Mouse (Mus musculus): ENCODE results near the gene Grin3b. TPM values are rescaled to one million over a fixed set of nuclear protein-coding genes. Genes with fewer than 3 reads are reported as not detected.

Grin3b gene
- total RNA-seq, 2 experiments from 2014 or later: 0.14 to 0.16 TPM

DNA sequence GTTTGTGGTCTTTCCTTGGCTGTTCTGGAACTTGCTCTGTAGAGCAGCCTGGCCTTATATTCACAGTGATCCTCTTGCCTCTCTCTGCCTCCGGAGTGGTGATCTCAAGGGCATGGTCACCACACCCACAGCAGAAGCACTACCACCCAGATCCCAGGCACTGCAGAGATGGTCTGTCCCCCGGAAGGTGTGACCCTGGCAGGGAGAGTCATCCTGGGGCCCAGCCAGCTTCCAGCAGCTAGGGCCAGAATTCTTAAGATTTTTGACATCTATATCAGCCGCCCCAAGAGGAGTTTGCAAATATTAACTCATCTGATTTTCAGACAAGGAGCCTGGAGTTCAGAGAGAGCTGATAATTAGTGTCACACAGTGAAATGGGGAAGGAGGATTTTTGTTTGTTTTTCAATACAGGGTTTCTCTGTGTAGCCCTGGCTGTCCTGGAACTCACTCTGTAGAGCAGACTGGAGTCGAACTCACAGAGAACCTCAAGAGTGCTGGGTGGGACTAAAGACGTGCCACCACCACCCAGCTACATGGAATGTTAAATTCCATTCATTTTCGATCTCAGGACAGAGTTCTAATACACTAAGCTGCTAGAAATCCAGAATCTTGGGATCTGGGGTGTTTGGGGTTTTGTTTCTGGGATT lies 15.8 kb downstream of the Grin3b start:
- DNase-seq (ENCODE audit: low spot score in 2 of 2): no peak

DNA sequence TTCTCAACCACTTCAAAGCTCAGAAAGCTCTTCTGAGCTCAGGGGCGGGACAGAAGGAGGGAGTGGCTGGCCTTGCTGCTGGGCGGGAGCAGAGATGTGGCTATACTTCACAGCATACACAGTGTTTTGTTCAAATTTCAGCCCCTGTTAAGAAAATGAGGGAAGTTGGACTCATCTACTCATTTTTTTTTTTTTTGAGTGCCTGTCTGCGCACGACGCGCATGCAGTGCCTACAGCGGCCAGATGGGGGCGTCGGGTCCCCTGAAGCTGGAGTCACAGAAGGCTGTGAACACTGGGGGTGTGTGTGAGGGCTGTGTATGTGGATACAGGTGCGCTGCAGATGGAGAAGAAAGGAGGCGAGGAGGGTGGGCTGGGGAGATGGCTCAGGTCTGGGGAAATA lies 16.4 kb downstream of the Grin3b start:
- DNase-seq (ENCODE audit: low spot score in 2 of 2): peak; percentile 80 to 89

DNA sequence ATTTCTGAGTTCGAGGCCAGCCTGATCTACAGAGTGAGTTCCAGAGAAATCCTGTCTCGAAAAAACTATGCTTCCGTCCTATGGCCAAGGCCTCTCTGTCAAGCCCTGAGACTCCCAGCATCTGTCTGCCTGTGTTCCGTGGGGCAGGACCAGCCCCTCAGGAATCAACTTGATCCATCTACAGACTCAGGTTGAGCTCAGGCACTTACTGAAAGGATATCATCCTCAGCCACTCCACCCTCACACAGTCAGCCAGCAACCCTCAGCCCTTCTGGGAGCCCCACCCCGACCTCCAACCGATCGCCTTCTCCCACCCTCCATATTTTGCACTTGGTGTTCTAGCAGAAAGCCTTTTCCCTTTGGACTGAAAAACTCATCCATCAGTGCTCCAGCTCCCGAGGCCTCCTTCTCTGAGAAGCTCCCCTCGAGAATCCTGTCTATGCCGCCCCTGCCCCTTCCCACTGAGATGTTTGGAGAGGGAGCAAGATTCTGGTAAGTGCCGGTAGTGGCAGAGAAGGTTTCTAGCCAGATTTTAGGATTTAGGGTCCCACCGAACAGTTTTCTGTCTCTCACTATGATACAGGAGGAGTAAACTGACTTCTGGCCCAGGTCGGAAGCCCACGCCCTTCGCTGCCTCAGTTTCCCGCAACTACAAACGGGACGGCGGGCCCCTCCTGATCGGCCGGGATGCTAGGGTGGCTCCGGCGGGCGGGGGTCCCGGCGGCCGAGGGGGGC lies 17.4 kb downstream of the Grin3b start:
- DNase-seq (ENCODE audit: low spot score in 2 of 2): no peak

DNA sequence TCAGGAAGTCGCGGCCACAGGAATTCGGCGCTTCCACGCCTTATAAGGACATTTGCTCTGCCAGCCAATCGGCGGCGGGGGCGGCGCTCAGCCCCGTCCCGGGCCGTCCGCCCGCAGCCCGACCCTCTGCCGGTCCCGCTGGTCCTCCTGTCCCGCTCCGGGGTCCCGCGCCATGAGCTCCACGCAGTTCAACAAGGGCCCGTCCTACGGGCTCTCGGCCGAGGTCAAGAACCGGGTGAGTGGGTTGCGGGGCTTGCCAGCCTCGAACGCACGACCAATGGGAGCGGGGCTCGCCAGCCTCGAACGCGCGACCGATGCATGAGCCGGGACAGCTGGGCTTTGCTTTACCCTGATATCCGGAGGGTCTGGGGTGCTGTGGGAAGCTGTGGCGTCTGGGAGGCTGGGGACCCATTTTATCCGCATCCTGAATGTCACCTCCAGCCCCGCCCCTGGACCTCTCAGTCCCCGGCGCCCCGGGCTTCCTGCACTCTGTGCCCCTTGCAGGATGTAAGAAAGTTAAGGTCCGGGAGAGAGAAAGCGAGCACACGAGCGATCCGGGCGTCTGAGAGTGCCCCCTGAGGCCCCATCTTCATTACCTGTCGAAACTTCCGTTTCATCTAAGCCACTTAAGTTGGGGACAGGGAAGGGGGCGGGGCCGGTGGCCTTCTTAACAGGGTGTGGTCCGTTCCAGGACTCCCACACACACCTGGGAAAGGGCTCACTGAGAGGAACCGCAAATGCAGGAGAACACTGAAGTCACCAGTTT lies 18.2 kb downstream of the Grin3b start, which contains the start of gene Cnn2:
Cnn2 (plus strand) TSS at position 79 of the 766 bp plus-strand sequence.
- DNase-seq (ENCODE audit: low spot score in 2 of 2): no peak

DNA sequence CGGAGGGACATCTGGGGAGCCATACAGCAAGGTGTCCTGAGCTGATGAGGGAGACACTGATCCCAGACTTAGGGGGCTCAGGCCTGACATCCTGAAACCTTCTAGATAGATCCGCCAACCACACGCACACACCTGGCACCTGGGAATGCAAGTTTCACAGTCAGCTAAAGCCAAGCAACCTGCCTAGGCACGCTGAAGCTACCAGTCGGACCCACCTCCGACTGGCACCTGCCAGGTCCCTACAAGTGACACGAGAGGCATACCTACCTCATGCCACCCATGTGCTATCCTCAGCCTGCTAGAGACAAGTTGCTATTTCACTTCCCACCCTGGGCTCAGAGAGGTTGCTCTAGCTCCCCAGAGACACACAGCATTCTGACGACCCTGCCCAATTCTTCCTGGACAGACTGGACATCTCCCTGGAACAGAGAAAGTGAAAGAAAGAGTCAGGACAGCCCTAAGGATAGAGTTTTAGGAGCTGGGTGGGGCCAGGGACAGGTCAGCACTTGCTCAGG lies 18.8 kb downstream of the Grin3b start:
- no peak for DNase-seq (ENCODE audit: low spot score in 2 of 2)

DNA sequence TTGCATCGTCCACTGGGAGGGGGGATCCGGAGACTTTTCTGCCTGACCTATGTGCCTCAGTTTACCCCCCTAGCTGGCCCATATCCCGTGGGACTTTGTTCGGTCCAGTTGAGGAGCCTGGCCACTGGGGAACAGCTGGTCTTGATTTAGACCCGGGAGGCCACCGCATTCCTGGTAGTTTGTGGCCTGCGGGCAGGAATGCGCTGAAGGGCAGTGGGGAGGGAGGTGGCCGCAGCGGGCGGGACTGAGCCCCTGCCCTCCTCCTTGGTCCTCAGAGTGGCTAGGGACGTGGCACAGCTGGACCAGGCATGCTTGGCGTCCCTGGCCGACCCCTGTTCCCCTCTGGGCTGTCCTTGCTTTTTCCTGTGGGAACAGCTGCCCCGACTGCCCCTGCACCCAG lies 19.4 kb downstream of the Grin3b start:
- DNase-seq (ENCODE audit: low spot score in 2 of 2): no peak

DNA sequence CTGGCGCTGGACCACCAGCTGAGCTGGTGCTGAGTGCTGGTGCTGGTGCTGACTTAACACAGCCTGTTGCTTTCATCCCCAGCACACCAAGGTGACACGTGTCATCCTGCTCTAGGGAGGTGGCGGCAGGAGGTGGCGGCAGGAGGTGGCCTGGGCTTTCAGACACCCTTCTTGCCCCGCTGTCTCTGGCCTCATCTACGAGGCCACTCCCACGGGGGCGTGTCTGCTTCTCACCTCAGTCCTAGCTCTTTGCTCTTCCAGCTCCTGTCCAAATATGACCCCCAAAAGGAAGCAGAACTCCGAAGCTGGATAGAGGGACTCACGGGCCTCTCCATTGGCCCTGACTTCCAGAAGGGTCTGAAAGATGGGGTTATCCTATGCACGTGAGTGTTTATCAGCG lies 20.6 kb downstream of the Grin3b start:
- DNase-seq (ENCODE audit: low spot score in 2 of 2): no peak

DNA sequence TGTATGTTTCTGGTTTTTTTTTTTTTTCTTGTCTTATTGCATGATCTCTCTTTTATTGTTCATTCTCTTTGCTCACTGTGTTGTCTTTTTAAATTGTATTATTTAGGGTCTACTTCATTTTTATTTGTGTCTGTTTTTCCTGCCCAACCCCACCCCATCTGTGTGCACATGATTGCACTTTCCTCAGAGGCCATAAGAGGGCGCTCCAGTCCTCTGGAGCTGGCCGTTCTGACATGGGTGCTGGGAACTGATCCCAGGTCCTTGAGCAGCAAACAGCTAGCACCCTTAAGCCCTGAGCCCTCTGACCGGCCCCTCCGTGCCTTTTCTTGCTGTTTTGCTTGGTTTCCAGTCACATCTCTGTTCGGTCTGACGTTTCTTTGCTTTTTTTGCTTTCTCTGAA lies 21.0 kb downstream of the Grin3b start:
- no peak for DNase-seq (ENCODE audit: low spot score in 2 of 2)

DNA sequence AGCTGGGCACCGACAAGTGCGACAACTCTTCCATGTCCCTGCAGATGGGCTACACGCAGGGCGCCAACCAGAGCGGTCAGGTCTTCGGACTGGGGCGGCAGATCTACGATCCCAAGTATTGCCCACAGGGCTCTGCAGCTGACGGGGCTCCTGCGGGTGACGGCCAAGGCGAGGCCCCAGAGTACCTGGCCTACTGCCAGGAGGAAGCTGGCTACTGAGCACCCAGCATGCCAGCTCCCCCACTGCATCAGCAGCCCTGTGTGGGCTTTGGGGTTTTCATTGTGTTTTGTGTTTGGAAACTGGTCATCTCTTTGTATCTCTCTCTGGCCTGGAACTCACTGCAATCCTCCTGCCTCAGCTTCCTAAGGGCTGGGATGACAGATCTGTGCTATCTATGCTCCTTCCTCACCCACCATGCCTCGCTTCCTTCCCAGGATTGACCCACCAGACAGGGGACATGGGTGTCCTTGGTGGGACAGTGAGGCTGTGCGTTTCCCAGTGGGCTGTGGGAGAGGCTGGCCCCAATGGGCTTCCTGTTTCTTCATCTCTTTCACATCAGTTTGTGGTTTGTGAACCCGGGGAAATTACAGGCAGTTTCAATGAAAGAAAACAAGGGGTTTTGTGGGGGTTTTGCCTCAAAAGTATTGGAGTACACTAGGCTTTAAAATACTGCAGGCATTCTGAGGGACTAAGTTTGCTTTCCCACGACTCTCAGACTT lies 24.0 kb downstream of the Grin3b start:
- no peak for DNase-seq (ENCODE audit: low spot score in 2 of 2)

DNA sequence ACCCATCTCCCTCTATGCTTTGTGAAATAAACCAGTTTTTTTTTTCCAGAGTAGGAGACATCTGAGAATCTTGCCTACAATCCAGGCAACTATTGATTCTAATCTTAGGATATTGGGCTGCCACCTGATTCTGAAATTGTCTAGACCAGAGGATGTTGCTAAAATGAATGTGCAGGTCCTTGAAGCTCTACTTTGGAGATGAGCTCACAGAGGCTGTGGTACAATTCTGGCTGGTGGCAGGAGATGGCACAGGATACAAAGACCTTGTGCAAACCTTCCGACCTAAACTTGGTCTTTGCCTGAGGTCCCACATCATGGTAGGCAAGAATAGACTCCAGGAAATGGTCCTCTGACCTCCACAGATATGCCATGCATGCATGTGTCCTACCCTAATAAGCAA lies 25.1 kb downstream of the Grin3b start:
- DNase-seq (ENCODE audit: low spot score in 2 of 2): no peak

DNA sequence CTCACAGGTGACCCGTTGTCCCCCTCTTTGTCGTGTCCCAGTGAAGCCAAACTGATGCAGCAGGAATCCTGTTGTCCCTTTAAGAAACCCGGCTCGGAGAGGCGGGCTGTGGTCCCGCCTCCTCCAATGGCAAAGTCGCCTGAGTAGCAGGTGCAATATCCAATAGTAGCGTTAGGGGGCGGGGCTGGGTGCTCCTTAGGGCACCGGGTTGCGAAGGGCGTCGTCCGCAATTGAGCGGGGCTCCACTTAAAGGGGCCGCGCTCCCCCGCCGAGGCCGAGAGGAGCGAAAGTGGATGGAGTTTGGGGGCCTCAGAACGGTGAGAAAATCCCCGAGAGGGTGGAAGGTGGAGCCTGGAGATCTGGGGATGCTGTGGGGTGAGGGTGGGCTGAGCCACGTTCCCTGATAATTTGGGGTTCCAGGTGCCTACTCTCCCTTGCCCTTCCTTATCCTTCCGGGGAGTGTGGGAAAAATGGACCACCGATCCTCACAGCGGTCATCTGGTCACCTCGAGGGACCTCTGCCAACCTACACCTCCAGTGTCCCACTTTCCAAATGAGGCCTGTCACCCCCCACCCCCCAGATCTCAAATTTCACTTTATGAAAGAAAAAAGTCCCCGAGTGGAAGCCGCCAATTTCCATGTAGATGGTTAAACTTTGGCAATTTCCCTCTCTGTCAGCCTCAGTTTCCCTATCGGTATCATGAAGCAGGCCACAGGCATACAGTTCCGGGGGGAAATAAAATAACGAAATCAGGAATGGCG lies 25.9 kb downstream of the Grin3b start, which contains the start of gene Abca7:
Abca7 (plus strand) TSS at position 223 of the 762 bp plus-strand sequence.
- peak; percentile 95 to 98 for DNase-seq (ENCODE audit: low spot score in 2 of 2)

DNA sequence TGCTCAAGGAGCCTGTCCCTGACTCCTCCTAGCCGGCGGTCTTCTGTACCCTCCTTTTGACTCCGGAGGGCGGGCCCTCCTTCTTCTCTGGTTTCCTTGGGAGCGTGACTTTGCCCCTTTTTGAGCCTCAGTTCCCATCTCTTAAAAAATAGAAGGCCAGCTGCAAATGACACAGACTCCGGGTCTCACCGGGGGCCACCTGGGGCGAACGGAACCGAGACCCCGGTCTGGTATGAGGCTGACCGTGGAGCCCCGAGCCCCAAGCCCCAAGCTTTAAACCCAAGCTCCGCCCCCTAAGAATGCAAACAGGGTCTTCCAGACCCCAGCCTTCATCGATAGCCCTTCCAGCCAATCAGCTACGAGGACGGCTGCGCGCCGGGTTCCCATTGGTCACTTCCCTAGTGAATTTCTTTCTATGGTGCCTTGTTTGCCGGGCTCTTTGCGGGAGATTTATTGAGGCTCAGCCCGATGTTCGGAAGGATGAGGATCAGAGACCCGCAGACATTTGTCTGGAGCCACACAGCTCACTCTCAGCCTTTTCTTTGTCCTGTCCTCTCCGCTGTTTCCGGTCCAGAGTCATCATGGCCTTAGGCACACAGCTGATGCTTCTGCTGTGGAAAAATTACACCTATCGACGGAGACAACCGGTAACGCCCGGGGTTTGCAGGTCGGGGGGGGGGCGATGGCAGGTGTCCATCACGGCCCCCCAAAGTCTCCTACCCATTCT lies 26.7 kb downstream of the Grin3b start:
- peak; percentile 65 to 77 for DNase-seq (ENCODE audit: low spot score in 2 of 2)

DNA sequence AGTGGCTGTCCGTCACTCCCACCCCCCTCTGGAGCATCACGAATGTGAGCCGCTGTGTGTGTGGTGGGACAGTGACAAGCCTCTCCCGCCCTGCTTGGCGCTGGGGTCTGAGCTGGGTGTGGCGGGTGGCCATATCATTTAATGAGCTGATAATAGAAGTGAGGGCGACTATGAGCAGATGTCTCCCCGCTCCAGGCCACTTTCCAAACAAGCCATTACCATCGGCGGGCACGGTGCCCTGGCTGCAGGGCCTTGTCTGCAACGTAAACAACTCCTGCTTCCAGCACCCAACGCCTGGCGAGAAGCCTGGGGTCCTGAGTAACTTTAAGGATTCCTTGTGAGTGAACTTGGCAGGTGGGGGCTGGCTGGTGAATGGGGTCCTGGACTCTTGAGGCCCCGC lies 27.3 kb downstream of the Grin3b start:
- DNase-seq (ENCODE audit: low spot score in 2 of 2): no peak

DNA sequence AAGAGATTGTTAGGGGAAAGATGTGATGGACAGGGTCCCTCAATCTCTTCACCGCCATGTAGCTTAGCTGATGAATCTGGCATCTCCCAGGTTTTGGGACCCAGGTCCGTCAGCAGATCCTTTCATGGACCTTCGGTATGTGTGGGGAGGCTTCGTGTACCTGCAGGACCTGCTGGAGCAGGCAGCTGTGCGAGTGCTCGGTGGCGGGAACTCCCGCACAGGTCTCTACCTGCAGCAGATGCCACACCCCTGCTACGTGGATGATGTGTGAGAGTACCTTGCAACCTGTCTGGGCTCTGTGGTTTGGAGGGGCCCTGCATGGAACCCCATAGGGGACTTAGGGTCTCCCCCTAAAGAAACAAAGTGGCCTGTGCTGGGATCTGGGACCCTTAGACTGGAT lies 31.4 kb downstream of the Grin3b start:
- no peak for DNase-seq (ENCODE audit: low spot score in 2 of 2)

DNA sequence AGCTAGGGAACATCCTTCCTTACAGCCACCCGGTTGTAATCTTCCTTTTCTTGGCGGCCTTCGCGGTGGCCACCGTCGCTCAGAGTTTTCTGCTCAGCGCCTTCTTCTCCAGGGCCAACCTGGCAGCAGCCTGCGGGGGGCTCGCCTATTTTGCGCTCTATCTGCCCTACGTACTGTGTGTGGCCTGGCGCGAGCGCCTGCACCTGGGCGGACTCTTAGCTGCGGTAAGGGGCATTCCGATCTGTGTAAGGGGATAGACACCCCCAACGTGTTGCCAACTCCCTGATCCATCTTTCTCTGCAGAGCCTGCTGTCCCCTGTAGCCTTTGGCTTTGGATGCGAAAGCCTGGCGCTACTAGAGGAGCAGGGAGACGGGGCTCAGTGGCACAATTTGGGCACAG lies 32.3 kb downstream of the Grin3b start:
- DNase-seq (ENCODE audit: low spot score in 2 of 2): no peak

DNA sequence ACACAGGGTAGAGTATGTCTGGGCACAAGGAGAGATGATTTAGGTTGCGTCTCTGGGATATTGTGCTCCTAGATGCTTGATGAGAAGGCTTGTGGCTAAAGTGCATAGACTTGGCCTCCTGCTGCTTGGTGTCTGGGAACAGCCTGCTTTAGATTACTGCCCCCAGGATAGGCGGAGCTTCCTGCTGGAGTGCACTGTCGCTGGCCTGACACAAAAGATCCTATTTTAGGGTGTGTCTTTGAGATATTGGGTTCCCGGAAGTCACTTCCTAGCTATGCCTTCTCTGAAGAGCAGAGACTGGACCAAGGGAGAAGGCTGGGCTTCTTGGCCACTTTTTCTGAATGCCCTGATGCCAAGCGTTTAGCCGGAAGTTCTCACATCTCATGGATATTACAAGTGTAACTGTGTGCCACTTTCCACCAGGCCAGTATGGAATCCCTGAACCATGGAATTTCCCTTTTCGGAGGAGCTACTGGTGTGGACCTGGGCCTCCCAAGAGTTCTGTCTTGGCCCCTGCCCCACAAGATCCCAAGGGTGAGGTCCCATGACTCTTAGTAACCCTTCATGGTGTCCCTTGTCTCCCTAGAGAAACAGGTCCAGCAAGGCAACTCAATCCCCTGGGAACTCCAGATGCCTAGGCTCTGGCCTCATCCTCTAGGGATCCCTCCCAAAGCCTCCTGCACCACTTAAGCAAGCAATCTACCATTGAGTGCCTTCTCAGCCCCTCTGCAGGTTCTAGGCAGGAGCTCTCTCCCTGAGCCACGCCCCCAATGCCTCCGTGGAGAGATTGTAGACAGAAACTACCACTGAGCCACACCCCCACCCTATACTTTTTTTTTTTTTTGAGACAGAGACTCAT lies 33.1 kb downstream of the Grin3b start:
- DNase-seq (ENCODE audit: low spot score in 2 of 2): no peak

DNA sequence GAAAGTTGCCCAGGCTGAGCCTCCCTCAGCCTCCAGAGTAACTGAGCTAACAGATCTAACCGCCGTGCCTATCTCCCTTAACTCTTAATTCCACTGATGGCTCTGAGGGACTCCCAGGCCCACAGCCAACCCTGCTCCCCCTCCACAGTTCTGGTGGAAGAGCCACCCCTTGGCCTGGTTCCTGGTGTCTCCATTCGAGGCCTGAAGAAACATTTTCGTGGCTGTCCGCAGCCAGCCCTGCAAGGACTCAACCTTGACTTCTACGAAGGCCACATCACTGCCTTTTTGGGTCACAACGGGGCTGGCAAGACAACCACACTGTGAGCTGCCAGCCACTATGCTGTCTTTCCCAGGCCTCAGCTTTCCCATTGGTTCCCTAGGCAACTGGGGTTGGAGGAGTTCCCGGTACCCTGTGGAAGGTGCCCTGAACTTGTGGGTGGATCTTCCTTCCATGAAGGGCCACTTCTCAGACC lies 33.8 kb downstream of the Grin3b start:
- no peak for DNase-seq (ENCODE audit: low spot score in 2 of 2)

DNA sequence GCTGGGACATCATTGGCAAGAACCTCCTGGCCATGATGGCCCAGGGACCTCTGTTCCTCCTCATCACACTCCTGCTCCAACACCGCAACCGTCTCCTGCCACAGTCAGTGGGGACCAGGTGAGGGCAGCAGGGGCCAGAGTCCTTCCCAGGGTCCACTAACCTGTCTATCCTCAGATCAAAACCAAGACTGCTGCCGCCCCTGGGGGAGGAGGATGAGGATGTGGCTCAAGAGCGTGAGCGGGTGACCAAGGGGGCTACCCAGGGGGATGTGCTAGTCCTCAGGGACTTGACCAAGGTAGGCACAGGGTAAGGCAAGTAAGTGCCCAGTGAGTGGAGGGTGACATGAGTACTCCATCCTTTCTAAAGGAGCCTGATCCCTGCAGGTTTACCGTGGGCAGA lies 41.2 kb downstream of the Grin3b start:
- DNase-seq (ENCODE audit: low spot score in 2 of 2): no peak

DNA sequence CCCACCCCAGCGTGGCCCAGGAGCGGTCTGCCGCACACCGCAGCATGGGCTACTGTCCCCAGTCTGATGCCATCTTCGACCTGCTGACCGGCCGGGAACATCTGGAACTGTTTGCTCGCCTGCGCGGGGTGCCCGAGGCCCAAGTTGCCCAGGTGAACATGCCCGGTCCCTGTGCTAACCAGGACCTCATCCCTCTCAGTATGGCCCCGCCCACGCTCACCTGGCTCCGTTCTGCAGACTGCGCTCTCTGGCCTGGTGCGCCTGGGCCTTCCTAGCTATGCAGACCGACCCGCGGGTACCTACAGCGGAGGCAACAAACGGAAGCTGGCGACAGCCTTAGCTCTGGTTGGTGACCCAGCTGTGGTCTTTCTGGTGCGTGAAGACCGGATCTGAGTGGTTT lies 43.1 kb downstream of the Grin3b start:
- DNase-seq (ENCODE audit: low spot score in 2 of 2): no peak
